Mouse (Mus musculus) heart, embryonic 12.5 days (tissue): ENCODE measurements at regions not wholly inside any gene's neighbourhood (a gene's known extent, or its start where the extent isn't known, plus 50 kb on each side); places are given as distances from the start of the nearest gene placed in this dataset.

Experiments used
- ATAC-seq: fragments of 200-750 bp; cut with Nextera tagmentation; 2 replicates; pipeline ENCODE4 v1.8.0; 2017; ENCODE audit warnings: moderate TSS enrichment, moderate library complexity; ENCODE audit not compliant: insufficient number of reproducible peaks, low FRiP score
- H3K27ac ChIP-seq: fragments of 300-500 bp; sonication (generic); 2 replicates; pipeline ENCODE4 v1.5.1; 2016; ENCODE audit warnings: mild to moderate bottlenecking, moderate library complexity; ENCODE audit not compliant: poor library complexity, severe bottlenecking
- H3K27me3 ChIP-seq: fragments of 300-500 bp; sonication (generic); replicated peaks from 2 replicates; pipeline ENCODE4 v1.6.1; 2016; ENCODE audit warnings: mild to moderate bottlenecking, moderate library complexity
- H3K36me3 ChIP-seq: fragments of 300-500 bp; sonication (generic); 2 replicates; pipeline ENCODE4 v1.6.1; 2016; ENCODE audit warnings: mild to moderate bottlenecking, moderate library complexity
- H3K4me1 ChIP-seq: fragments of 300-500 bp; sonication (generic); replicated peaks from 2 replicates; pipeline ENCODE4 v1.6.1; 2016; ENCODE audit warnings: mild to moderate bottlenecking
- H3K4me2 ChIP-seq: fragments of 300-500 bp; sonication (generic); 2 replicates; pipeline ENCODE4 v1.6.1; 2016; ENCODE audit warnings: mild to moderate bottlenecking, moderate library complexity
- H3K4me3 ChIP-seq: fragments of 300-500 bp; sonication (generic); 2 replicates; pipeline ENCODE4 v1.5.1; 2016; ENCODE audit warnings: mild to moderate bottlenecking
- H3K9ac ChIP-seq: fragments of 300-500 bp; sonication (generic); 2 replicates; pipeline ENCODE4 v1.6.1; 2016; ENCODE audit warnings: mild to moderate bottlenecking, moderate library complexity
- H3K9me3 ChIP-seq: fragments of 300-500 bp; sonication (generic); replicated peaks from 2 replicates; pipeline ENCODE4 v1.6.1; 2016; ENCODE audit warnings: mild to moderate bottlenecking, moderate library complexity
- WGBS: fragments of 180-500 bp; shearing (Covaris S2); methylation state at CpG from one replicate; pipeline ENCODE4 v1.1.7; 2016; 5-methylcytosine and 5-hydroxymethylcytosine counted together

DNA sequence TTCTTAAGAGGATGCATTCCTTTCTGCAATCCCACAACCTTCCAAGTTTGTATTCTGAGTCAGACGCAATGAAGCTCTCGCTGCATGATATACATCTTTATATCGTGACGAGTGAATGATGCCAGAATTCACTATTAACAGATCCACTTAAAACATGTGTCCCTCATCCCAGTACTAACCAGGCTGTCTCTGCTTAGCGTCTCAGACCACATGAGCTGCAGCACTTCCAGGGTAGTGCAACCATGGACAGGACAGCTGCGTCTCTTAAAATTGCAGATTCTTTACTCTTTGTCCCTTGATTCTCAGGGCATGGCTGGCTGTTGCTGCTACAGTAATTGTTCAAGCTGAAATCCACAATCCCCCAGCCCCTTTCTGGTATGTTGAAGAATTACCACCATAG lies 491.9 kb downstream of the Dcdc2c start:
- Histone ChIP-seq H3K36me3 (no peaks in the 10 kb centered on the region), H3K27ac (no peak overlapping the region), H3K4me3 (no peak overlapping the region), H3K4me2 (no peak overlapping the region), H3K9ac (no peak overlapping the region), H3K9me3 (no peaks in the 10 kb centered on the region), H3K4me1 (0 out of 2 replicates have a peak, but pooled peaks cover 4% of the 10 kb centered on the region), H3K27me3 (no peaks in the 10 kb centered on the region)
- 58% methylated on average over 6 of the region's 6 CpGs for WGBS
- ATAC-seq = no peak

DNA sequence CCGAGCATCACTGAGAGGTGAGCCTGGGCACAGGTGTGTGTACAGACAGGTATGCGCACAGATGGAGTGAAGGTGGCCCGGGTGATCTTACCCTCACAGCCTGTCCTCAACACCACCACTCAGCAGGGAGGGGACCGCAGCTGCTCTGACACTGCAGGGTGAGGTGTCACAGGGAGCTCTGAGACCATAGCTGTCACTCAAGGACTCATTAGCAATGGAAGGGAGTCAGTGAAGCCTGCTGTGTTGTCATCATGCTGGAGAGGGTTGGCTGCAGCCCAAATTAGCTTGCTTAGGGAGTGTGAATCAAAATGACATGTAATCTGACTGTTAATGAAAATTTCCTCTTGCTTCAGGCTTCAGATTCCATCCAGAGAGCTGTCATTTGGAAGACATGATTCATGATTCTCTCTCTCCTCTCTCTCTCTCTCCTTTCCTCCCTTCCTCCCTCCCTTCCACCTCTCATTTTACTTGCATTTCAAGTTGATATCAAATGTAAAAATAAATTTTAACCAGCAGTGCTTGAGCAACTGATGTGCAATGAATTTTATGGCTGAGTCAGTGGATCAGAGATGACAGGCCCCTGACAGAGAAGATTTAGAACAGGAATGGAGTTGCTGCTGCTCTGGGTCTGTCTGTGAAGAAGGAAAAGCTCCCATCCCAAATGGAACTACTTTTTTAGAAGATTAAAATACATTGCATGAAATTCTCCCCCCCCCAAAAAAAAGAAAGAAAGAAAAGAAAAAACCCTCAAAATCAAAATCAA lies 496.5 kb downstream of the Dcdc2c start:
- WGBS = 40% methylated on average over 4 of the region's 4 CpGs
- H3K9me3 ChIP-seq = no peaks in the 10 kb centered on the region

DNA sequence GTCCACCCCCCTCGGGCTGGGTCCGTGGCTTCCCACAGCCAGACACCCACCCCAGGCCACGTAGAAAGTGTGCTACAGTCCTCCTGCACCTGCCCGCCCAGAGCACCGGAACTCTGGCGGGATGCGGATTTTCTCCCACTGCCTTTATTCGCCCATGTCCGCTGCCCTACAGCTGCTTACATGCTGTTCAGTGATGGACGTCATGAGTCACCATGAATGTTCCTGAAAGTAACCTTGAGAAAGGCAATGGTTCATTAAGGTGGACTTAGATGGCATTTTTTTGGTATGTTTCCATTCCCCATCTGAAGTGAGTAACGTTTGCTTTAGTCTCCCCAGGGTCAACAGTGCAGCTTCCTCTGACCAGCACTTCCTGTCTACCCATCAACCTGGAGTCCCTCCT lies 497.8 kb downstream of the Dcdc2c start:
- Histone ChIP-seq H3K4me2 (no peak overlapping the region), H3K27me3 (no peaks in the 10 kb centered on the region), H3K9me3 (no peaks in the 10 kb centered on the region), H3K4me3 (no peak overlapping the region), H3K4me1 (0 out of 2 replicates have a peak, but pooled peaks cover 4% of the 10 kb centered on the region), H3K27ac (no peak overlapping the region), H3K36me3 (no peaks in the 10 kb centered on the region), H3K9ac (no peak overlapping the region)
- ATAC-seq = no peak
- WGBS = 78% methylated on average over 11 of the region's 11 CpGs

More for the DNA sequence above, 496.5 kb downstream of the Dcdc2c start:
- Histone ChIP-seq H3K4me2 (no peak overlapping the region), H3K27me3 (no peaks in the 10 kb centered on the region), H3K9ac (no peak overlapping the region), H3K27ac (no peak overlapping the region), H3K36me3 (no peaks in the 10 kb centered on the region), H3K4me3 (no peak overlapping the region), H3K4me1 (0 out of 2 replicates have a peak, but pooled peaks cover 4% of the 10 kb centered on the region)
- ATAC-seq = no peak

- WGBS = 55% methylated on average over 4 of the region's 4 CpGs
- Histone ChIP-seq H3K4me2 (no peak overlapping the region), H3K9ac (no peak overlapping the region), H3K4me3 (no peak overlapping the region), H3K9me3 (no peaks in the 10 kb centered on the region), H3K4me1 (0 out of 2 replicates have a peak, but pooled peaks cover 4% of the 10 kb centered on the region), H3K27ac (no peak overlapping the region), H3K27me3 (no peaks in the 10 kb centered on the region), H3K36me3 (no peaks in the 10 kb centered on the region)
- ATAC-seq = no peak
Observed at GRCm38 (mm10) chr12:28047989-28048388, 504.2 kb downstream of the Dcdc2c start.

DNA sequence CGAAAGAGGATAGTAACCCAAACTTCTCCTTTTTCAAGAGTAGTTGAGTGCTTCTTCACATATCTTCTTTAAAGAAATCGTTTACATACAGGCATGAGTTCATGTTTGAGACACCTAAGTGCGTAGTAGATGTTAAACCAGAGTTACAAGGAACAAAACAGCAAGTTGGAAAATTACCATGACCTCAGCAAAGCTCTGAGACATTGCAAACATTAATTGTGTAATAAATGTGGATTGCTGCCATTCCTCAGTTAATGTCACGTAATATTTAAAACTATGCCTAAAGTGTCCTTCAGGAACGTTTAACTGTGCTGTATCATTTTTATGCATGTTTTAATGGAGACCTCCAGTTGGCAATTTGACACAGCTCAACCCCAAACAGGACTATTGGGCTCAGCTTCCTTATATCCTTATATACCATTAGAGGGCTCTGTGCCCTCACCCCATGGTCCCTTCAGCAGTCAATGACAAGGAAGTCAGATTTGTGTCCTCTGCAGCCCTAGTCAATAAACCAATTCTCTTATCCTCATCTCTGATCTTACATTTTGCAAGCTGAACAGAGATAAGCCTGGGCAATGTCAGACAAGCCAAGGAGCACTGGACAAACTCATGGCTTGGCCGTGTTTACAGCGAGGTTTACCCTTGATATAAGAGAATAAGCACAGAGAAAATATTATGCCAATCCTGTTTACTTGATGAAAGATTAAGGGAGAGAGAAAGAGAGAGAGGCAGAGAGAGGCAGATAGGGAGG lies 513.9 kb downstream of the Dcdc2c start:
- H3K4me1 ChIP-seq = no peaks in the 10 kb centered on the region
- WGBS = 72% methylated on average over 7 of the region's 7 CpGs
- no peaks in the 10 kb centered on the region for H3K27me3 ChIP-seq
- no peak overlapping the region for H3K4me3 ChIP-seq
- no peak overlapping the region for H3K9ac ChIP-seq
- H3K9me3 ChIP-seq = no peaks in the 10 kb centered on the region
- H3K27ac ChIP-seq = no peak overlapping the region
- no peak overlapping the region for H3K4me2 ChIP-seq
- H3K36me3 ChIP-seq = no peaks in the 10 kb centered on the region
- no peak for ATAC-seq

GRCm38 (mm10) chr12:27999170-27999569 lies 553.0 kb downstream of the Dcdc2c start:
- Histone ChIP-seq H3K4me1 (no peaks in the 10 kb centered on the region), H3K9me3 (no peaks in the 10 kb centered on the region), H3K27ac (no peak overlapping the region), H3K9ac (no peak overlapping the region), H3K27me3 (no peaks in the 10 kb centered on the region), H3K4me3 (no peak overlapping the region), H3K4me2 (no peak overlapping the region), H3K36me3 (no peaks in the 10 kb centered on the region)
- 65% methylated on average over 2 of the region's 2 CpGs for WGBS
- no peak for ATAC-seq

- no peaks in the 10 kb centered on the region for H3K36me3 ChIP-seq
- peaks cover 3% of the 10 kb centered on the region; the same call in 1 of the 2 replicates for H3K4me1 ChIP-seq
- 59% methylated on average over 3 of the region's 3 CpGs for WGBS
- H3K4me3 ChIP-seq = no peak overlapping the region
- H3K4me2 ChIP-seq = no peak overlapping the region
- no peaks in the 10 kb centered on the region for H3K27me3 ChIP-seq
- H3K27ac ChIP-seq = no peak overlapping the region
- H3K9me3 ChIP-seq = no peaks in the 10 kb centered on the region
- no peak overlapping the region for H3K9ac ChIP-seq
- no peak for ATAC-seq
Observed at GRCm38 (mm10) chr12:27992152-27992551, 560.0 kb downstream of the Dcdc2c start.

DNA sequence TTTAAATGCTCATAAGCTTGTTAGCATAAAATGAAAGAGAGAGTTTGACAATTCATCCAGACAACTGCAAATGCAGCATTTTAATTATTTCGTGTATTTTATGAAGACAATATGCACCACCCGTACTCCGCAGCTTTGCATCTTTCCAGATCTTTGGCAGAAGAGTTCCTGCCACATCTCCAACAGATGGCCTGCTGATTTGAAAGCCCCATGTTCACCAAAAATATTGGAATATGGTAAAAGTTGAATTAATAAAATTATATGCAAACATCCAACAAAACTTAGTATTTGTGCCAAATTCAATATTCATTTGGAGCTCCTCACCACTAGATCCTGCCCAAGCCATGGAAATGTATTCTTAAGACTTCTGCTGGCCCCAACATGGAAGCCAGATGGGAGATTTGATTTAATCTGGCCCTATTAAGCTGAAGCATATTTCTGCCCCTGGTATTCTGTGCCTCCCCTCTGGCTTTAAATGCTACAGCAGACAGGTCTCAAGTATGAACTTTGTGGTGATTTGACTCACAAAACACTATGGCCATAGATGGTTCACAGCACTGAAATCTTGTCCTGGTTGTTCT lies 567.8 kb downstream of the Dcdc2c start:
- no peaks in the 10 kb centered on the region for H3K27me3 ChIP-seq
- ATAC-seq = no peak
- no peaks in the 10 kb centered on the region for H3K9me3 ChIP-seq
- H3K4me3 ChIP-seq = no peak overlapping the region
- H3K4me2 ChIP-seq = no peak overlapping the region
- no peak overlapping the region for H3K27ac ChIP-seq
- no peak overlapping the region for H3K9ac ChIP-seq
- peaks cover 2% of the 10 kb centered on the region; the same call in 1 of the 2 replicates for H3K4me1 ChIP-seq
- H3K36me3 ChIP-seq = no peaks in the 10 kb centered on the region
- 86% methylated on average over 3 of the region's 3 CpGs for WGBS

- Histone ChIP-seq H3K4me1 (no peaks in the 10 kb centered on the region), H3K27ac (no peak overlapping the region), H3K9me3 (no peaks in the 10 kb centered on the region), H3K36me3 (no peaks in the 10 kb centered on the region), H3K4me3 (no peak overlapping the region), H3K27me3 (no peaks in the 10 kb centered on the region), H3K4me2 (no peak overlapping the region), H3K9ac (no peak overlapping the region)
- WGBS = 64% methylated on average over 8 of the region's 8 CpGs
- no peak for ATAC-seq
Observed at GRCm38 (mm10) chr12:27978257-27978931, 573.8 kb downstream of the Dcdc2c start.

DNA sequence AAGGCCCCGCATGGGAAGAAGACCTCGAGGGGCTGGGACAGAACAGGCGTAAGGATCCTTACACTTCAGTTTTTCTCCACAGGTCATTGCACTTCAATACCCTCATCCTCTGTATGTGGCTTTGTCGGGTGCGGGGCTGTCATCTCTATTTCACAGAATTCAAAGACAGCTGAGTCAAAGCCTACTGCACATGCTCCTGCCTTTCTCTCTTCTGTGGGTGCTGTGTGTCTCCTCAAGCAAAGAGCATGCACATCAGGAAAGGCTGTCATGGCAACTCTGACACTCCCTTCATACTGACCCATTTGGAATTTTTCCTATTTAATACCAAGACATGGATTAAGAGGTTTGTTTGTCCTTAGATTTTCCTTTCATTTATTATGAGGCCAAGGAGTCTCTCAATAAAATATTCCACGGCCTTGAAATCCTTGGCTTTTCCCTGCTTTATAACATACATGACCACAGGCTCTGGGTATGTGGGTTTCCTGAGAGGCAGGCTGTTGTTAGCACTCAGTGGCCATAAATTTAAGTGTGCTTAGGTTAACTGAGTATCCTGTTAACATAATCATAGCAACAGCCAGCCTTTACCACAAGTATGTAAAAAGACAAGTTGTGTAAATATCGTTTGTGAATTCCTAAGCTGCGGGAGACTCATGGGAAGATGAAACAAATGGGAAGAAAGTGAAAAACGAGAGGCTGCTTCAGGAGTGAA lies 574.5 kb downstream of the Dcdc2c start:
- H3K4me2 ChIP-seq = no peak overlapping the region
- no peak overlapping the region for H3K27ac ChIP-seq
- H3K9me3 ChIP-seq = no peaks in the 10 kb centered on the region
- H3K9ac ChIP-seq = no peak overlapping the region
- WGBS = 79% methylated on average over 9 of the region's 9 CpGs
- ATAC-seq = no peak
- H3K4me3 ChIP-seq = no peak overlapping the region
- H3K4me1 ChIP-seq = no peaks in the 10 kb centered on the region
- no peaks in the 10 kb centered on the region for H3K27me3 ChIP-seq
- H3K36me3 ChIP-seq = no peaks in the 10 kb centered on the region
